Mouse (Mus musculus) sigmoid colon, adult 10 weeks (tissue): Measurements from ENCODE around the gene Gm21981. TPM values are rescaled to one million over a fixed set of nuclear protein-coding genes. Genes with fewer than 3 reads are reported as not detected.

Source experiments
- polyA plus RNA-seq: library from polyadenylated mRNA; stranded (reverse); fragments of 350-450 nt; fragmentation: Illumina TruSeq; extraction: RNeasy Lipid Tissue Mini Kit (QIAGEN cat#74804); gene quantifications from one replicate; pipeline ENCODE4 v1.2.3, GENCODE M21; 2014; ENCODE audit warnings: low read depth, low replicate concordance

The Gm21981 gene
- polyA plus RNA-seq: not detected

GRCm38 (mm10) chr17:47694442-47694502 lies at the start of gene Gm21981:
Gene Gm21981, minus strand, starts transcription at chr17:47694455.

GRCm38 (mm10) chr17:47736856-47737255 lies 42.6 kb upstream of the Gm21981 start, which contains the start of gene Tfeb:
Gene Tfeb, plus strand, starts transcription at chr17:47737030.

GRCm38 (mm10) chr17:47726566-47726965 lies 32.3 kb upstream of the Gm21981 start, which contains the start of gene Pgc:
Gene Pgc, plus strand, starts transcription at chr17:47726842.

DNA sequence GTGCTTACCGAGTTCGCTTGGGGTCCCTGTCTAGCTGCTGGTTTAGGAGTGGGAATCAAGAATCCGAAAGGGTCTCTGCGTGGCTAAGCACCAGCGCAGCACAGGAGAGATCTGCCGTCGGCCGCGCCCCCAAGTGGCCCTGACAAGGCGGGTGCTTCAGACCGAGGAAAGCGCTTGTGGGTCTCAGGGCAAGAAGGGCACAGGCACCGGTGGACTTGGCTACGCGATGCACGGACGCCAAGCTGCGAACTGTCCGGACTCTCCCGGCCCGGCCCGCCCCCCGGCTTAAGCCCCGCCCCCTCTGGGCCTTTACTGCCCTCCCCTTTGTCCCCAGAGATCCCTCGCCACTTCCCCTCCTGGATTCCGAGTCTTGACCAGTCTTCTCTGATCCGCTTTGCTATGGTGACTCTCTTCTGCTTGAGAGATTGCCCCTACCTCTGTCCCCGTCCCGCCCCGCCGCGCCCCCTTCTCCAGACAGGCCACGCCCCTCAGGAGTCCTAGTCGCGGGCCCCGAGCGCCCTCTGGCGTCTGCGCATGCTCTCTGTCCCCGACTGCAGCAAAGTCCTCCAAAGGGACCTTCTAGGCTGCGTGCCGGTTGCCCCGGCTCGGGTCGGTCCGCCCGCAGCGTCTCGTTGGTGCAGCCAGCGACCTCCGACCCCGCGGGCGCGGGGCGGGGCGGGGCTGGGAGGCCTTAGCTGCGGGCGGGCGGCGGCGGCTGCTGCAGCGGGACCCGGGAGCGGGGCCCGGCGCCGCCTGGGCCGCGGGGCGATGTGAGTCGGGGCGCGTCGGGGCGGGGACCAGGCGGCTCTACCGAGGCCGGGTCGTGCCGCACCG lies 465 bp upstream of the Gm21981 start, which contains the start of gene Prickle4:
Prickle4 (minus strand) TSS at position 234 of the 834 bp plus-strand sequence.

DNA sequence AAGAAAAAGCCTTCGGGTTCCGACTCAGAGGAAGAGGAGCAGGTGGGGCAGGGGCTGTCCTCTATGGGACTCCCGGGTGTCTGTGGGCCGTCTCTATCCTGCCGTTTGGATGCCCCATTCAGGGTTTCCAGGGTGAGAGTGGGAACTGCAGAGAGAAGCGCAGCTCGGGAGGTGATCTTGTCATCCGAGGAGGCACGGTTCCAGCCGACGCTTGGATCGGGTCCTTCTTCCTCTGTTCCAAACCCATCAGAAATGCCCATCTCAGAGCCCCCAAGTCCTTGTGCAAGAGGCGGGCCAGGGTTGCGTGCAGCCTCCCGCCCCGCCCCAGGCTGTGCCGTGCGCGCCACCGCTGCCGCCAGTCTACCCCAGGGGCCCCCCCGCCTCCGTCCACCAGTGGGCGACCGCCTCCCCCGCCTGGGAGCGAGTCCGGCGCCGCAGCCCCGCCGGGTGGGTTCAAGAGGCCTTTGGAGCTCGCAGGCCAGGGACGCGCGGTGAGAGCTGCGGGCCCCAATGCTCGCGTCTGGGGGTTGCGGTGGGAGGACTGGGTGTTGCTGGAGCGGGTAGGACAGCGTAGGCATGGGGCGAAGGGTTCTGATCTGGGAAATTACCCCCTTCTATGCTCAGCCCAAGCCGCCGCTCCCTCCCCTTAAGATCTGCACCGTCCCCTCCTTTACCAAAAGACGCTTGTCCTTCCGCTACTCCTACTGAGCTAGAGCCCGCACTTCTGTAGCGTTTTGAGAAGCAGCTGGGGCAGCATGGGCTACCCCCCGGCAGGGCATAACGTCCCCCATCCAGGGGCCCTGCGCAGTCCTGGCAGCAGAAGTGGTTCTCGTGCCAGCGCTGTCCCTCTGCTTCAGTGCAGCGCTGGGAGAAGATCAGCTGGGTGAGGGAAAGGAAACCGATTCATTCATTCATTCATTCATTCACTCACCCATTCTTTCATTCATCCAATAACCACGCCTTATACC lies 5.4 kb downstream of the Gm21981 start, which contains the start of gene Frs3:
Frs3 (plus strand) TSS at position 423 of the 968 bp plus-strand sequence.

DNA sequence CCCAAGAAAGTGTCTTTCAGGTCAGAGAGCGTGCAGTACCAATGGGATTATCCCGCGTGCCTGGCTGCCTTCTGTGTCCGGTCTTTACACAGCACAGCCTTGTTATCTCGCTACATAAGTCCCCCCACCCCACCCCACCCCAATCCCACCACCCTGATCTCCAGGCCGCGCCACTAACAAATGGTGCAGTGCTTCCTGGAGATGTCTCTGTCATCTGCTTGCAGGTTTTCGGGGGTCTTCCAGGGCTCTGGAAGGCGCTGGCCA lies 6.0 kb downstream of the Gm21981 start, which contains the start of gene Tomm6:
Tomm6 (minus strand) TSS at position 43 of the 264 bp plus-strand sequence.

Other genes with a start within 250 kb of the Gm21981 start
- gene Taf8, start 192.2 kb downstream of the Gm21981 start, polyA plus RNA-seq: 6.8 TPM
- 4.5 TPM for gene Ccnd3, start 189.4 kb downstream of the Gm21981 start, polyA plus RNA-seq
- 1.4 TPM for gene Bysl, start 83.0 kb downstream of the Gm21981 start, polyA plus RNA-seq
- gene Med20, start 82.9 kb downstream of the Gm21981 start, polyA plus RNA-seq: 16.4 TPM
- gene Gm20517, start 82.9 kb downstream of the Gm21981 start, polyA plus RNA-seq: 0.38 TPM
- gene Usp49, start 63.8 kb downstream of the Gm21981 start, polyA plus RNA-seq: 10.3 TPM
- 14.3 TPM for gene Tomm6, start 6.1 kb downstream of the Gm21981 start, polyA plus RNA-seq
- gene Frs3, start 5.4 kb downstream of the Gm21981 start, polyA plus RNA-seq: 1.1 TPM
- not detected for gene Prickle4, start 281 bp upstream of the Gm21981 start, polyA plus RNA-seq
- gene Pgc, start 32.4 kb upstream of the Gm21981 start, polyA plus RNA-seq: not detected
- not detected for gene Tfeb, start 42.6 kb upstream of the Gm21981 start, polyA plus RNA-seq
- gene Mdfi, start 140.2 kb upstream of the Gm21981 start, polyA plus RNA-seq: not detected
- 0.35 TPM for gene Foxp4, start 230.2 kb upstream of the Gm21981 start, polyA plus RNA-seq